Mouse (Mus musculus) inflammation-experienced regulatory T-cells, adult 6 months (primary cell): ENCODE results near the gene Fbxl7. TPM values are rescaled to one million over a fixed set of nuclear protein-coding genes. Genes with fewer than 3 reads are reported as not detected.
"Not testable (repeated sequence)": the region's sequence is repeated elsewhere in the genome, so short reads cannot be mapped to it uniquely, and the experiment has no call there.

Experiments
- ATAC-seq: one replicate; pipeline ENCODE4 v1.8.0; 2017
- polyA plus RNA-seq, 3 experiments: library from polyadenylated mRNA; unstranded; fragments of 100-300 nt; shearing (Covaris generic); gene quantifications; one replicate each; pipeline ENCODE4 v1.2.1; 2017

Gene Fbxl7
- polyA plus RNA-seq, 3 experiments from 2014 or later = 0.19 to 0.79 TPM; not detected in 1

- ATAC-seq = no peak
Measured at GRCm38 (mm10) chr15:26804046-26804445, 91.3 kb downstream of the Fbxl7 start.

- ATAC-seq = no peak
Measured at GRCm38 (mm10) chr15:26799457-26800021, 95.8 kb downstream of the Fbxl7 start.

GRCm38 (mm10) chr15:26795937-26796336 is 99.4 kb downstream of the Fbxl7 start:
- ATAC-seq = no peak

GRCm38 (mm10) chr15:26795518-26795917 is 99.9 kb downstream of the Fbxl7 start:
- no peak for ATAC-seq

GRCm38 (mm10) chr15:26787148-26787547 is 108.2 kb downstream of the Fbxl7 start:
- no peak for ATAC-seq

GRCm38 (mm10) chr15:26780557-26780956 is 114.8 kb downstream of the Fbxl7 start:
- no peak for ATAC-seq

GRCm38 (mm10) chr15:26779129-26779528 is 116.3 kb downstream of the Fbxl7 start:
- no peak for ATAC-seq

- ATAC-seq = no peak
Measured at GRCm38 (mm10) chr15:26775720-26776119, 119.7 kb downstream of the Fbxl7 start.

- no peak for ATAC-seq
Measured at GRCm38 (mm10) chr15:26774895-26775294, 120.5 kb downstream of the Fbxl7 start.

- ATAC-seq = no peak
Measured at GRCm38 (mm10) chr15:26761651-26762050, 133.7 kb downstream of the Fbxl7 start.

GRCm38 (mm10) chr15:26748484-26748883 is 146.9 kb downstream of the Fbxl7 start:
- ATAC-seq = no peak

GRCm38 (mm10) chr15:26732366-26732765 is 163.0 kb downstream of the Fbxl7 start:
- ATAC-seq = no peak

- no peak for ATAC-seq
Measured at GRCm38 (mm10) chr15:26730760-26731159, 164.6 kb downstream of the Fbxl7 start.

- ATAC-seq = not testable (repeated sequence)
Measured at GRCm38 (mm10) chr15:26729341-26729740, 166.0 kb downstream of the Fbxl7 start.

- no peak for ATAC-seq
Measured at GRCm38 (mm10) chr15:26718390-26719036, 176.9 kb downstream of the Fbxl7 start.

GRCm38 (mm10) chr15:26717952-26718351 is 177.4 kb downstream of the Fbxl7 start:
- ATAC-seq = no peak

- ATAC-seq = no peak
Measured at GRCm38 (mm10) chr15:26716181-26716580, 179.2 kb downstream of the Fbxl7 start.

- no peak for ATAC-seq
Measured at GRCm38 (mm10) chr15:26715635-26716034, 179.7 kb downstream of the Fbxl7 start.

- no peak for ATAC-seq
Measured at GRCm38 (mm10) chr15:26712271-26712670, 183.1 kb downstream of the Fbxl7 start.

GRCm38 (mm10) chr15:26704966-26705365 is 190.4 kb downstream of the Fbxl7 start:
- no peak for ATAC-seq

GRCm38 (mm10) chr15:26703156-26703840 is 192.1 kb downstream of the Fbxl7 start:
- no peak for ATAC-seq

- no peak for ATAC-seq
Measured at GRCm38 (mm10) chr15:26701949-26702675, 193.3 kb downstream of the Fbxl7 start.

GRCm38 (mm10) chr15:26693075-26693474 is 202.3 kb downstream of the Fbxl7 start:
- ATAC-seq = no peak
